Mouse (Mus musculus): ENCODE data around the gene Slc16a11.

DNA sequence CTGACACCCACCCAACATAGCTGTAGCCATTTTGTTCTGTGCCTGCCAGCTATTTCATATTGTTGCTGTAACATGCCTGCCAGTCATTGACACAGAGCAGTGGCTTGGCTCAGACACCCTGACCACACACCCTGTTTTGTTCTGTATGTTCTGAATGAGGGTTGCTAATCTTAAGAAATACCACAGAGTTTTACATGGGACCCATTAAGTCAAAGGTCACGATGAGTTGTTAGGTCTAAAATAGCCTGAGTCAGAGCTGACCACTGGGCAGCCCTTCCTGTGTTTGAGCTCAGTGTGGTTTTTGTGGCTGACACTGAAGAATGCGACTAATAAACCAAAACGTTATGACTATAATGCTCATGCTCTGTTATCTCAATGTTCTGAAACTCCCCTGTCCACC, 14.2 kb upstream of the Slc16a11 start:
- TF ChIP-seq POLR2A (IDR thresholded peaks at IDR 0.05; ENCODE audit: low read depth, low read length) (no peak), CTCF (conservative IDR thresholded peaks at IDR 0.05 in 1 of 2, IDR thresholded peaks at IDR 0.05 in 1 of 2; ENCODE audit: low read depth in 2 of 2, low read length in 2 of 2) (no peak), ZNF384 (IDR thresholded peaks at IDR 0.05; ENCODE audit: low read depth, low read length) (no peak)

Measured in CH12.LX (cell line).